Mouse (Mus musculus): ENCODE results near the gene Sult2b1.

The Sult2b1 gene

DNA sequence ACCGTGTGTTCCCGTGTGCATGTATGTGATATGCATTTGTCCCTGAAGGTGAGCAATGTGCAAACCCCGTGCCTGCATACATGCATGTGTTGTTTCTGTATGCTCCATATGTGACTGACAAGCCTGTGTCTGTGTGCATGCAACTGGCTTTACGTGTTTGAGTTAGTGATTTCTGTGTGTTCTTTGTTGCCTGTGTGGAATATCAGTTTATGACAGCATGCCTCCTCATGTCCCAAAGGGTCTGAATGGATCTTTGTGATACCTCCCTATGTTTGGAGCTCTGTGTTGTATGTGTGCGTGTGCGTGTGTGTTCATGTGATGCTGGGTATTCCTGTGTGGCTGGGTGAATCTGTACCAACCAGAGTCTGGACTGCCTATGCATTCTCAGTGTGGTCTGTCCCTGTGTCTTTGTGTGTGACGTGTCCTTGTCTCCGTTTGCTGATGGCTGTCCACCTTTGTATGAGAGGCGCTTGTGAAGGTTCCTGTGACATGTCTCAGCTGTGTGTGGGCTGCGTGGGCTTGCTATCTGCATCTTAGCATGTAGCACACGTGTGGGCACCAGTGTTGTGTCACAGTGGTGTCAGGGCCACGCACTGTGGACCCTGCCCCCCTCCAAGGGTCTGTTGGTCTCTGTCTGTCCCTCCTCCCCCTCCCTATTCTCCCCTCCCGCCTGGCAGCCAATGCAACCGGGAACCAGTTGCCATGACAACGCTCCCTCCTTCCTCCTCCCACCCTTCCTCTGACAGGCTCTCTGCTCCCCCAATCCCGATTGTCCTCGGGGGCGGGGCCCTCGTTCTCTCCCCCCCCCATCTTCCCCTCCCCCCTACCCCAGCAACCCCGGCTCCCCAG is at the start of gene Sult2b1:
Gene Sult2b1 (minus strand): TSS at position 146 of the 849 bp plus-strand sequence.
- DNase-seq (ENCODE audit: extremely low read depth, low read depth, low spot score): no peak

DNA sequence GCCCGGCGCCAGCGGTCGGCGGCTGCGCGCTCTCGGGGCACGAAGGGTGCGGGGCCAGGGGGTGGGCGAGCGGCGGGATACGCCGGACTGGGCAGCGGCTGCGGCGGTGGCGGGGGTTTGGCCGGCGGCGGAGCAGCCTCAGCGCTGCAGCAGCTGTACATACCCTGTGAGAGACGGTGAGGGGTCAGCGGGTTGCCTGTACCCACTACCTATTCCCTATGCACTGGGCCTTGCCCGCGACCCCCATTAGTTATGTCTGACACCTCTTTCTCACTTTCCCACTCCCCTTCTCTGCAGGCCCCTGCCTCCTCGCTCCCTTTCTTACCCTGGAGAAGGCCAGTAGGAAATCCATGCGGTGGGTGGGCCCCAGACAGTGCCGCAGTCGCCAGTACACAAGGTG is 49.5 kb upstream of the Sult2b1 start:
- no peak for DNase-seq (ENCODE audit: extremely low read depth, low read depth, low spot score)

- DNase-seq (ENCODE audit: extremely low read depth, low read depth, low spot score): no peak
Measured at GRCm38 (mm10) chr7:45833148-45833790, 48.8 kb upstream of the Sult2b1 start.

DNA sequence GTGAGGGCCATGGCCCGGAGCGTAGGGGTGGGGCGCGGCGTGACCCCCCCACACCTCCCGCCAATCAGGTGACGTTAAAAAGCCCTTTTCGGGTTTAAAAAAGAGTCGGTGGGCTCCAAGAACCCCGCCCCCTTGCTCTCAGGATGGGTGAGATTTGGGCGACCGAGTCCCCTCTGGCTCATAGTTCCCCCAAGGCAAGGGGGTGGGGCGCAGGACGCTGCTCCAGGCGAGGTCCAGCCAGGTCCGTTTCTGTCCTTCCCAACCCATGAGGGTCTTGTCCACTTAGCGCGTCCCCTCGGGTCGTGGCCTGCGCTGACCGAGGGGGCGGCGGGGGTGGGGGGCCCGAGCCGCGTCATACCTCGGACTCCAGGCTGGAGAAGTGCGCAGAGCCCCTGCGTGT is 48.0 kb upstream of the Sult2b1 start:
- DNase-seq (ENCODE audit: extremely low read depth, low read depth, low spot score): no peak

GRCm38 (mm10) chr7:45831128-45831525 is 46.7 kb upstream of the Sult2b1 start:
- no peak for DNase-seq (ENCODE audit: extremely low read depth, low read depth, low spot score)

DNA sequence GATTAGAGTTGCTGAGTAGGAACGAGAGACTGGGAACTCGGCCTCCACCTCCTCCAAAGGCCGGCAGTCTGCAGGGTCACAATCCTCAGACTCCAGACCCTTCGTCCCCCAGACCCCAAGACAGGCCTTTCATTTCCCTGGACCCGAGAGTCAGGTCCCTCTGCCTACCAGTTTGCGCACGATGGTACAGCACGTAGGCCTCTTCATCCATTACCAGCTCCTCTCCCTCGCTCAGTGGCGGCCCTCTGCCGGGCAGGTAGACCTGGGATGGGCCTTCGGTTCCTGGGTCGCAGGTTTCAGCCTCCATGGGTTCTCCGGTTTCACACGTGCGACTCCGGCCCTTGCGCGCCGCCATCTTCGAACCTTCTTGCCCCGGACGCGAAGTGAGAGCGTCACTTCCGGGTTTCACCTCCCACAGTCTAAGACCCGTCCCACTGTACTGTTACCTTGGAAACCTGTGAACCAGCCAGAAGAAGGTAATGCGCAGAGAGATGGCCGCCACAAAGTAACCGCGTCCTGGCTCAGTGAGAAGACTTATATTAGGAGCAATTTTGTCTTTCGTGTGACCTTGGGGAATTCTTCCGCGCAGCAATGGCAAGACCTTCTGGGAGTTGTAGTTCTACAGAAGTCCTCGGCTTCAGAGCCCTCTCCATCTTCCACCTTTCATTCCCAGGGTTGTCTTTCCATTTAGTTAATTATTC is 46.1 kb upstream of the Sult2b1 start, which contains the start of gene Grwd1:
Gene Grwd1 (minus strand): TSS at position 518 of the 701 bp plus-strand sequence.
- no peak for DNase-seq (ENCODE audit: extremely low read depth, low read depth, low spot score)

GRCm38 (mm10) chr7:45826631-45827030 is 42.2 kb upstream of the Sult2b1 start:
- no peak for DNase-seq (ENCODE audit: extremely low read depth, low read depth, low spot score)

DNA sequence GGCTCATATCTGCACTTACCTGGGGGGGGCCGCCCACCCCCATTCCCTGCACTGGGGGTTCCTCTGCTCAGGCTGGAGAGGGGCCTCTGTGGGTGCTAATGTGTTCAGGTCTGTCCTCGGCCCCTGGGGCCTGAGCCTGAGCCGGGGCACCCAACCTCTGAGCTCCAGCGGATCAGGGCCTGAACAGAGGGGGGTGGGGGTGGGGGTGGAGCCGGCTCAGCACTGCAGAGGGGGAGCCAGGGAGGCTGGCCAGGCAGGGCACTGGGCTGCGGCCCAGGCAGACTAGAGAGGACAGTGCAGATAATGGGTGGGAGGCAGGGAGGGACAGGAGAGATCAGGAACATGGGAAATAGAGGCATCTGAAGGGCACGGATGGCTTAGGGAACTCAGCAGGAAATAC is 40.1 kb upstream of the Sult2b1 start, which contains the start of gene Kcnj14:
Gene Kcnj14 (minus strand): TSS at position 185 of the 400 bp plus-strand sequence.
- no peak for DNase-seq (ENCODE audit: extremely low read depth, low read depth, low spot score)

DNA sequence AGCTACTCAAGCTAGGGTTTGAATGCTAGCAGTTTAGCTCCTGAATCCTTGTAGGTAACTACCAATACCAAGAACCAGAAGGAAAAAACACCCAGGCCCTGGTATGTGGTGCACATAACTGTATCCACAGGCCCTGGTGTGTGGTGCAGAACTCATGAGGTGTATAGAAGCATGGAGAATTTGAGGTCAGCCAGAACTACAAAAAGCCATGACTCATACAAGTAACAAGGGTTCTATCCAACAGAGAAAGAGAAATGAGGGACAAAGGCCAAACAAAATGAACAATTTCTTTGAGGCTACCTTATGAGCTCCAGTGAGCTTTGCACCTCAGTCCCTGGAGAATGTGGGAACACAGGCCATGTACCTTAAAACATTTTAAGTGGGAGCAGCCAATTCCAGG is 36.4 kb upstream of the Sult2b1 start:
- DNase-seq (ENCODE audit: extremely low read depth, low read depth, low spot score): no peak

DNA sequence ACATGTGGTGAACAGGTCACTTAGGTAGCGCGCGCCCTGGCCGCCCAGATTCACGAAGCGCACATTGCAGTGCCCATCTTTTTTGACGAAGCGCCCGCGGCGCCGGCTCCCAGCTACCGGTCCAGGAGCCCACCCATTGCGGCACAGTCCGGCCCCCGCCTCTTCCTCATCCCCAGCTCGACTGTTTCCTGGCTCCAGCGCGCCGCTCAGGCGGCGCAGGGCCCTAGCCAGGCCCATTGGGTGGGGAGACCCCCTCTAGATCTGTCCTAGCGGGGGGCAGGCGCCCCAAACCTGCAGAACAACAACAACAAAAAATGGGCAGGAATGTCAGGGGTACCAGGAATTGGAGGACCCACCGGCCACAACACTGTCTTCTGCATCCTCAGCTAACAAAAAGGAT is 35.4 kb upstream of the Sult2b1 start:
- no peak for DNase-seq (ENCODE audit: extremely low read depth, low read depth, low spot score)

DNA sequence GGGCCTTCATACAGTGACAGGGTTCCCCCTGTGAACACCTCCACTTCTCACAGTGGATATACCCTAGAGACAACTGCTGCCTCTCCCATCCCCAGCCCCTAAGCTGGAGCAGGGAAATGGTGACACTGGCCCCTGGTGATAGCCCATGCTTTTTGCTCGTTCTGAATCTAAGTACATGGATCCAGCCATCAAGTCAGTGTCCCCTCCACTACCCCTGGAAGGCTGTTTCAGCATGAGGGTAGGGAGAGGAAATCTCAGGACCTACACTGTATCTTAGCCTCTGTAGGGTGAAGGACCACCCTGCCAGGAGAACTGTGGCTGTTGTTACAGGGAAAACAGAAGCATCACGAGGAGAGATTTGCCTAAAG is 31.5 kb upstream of the Sult2b1 start:
- no peak for DNase-seq (ENCODE audit: extremely low read depth, low read depth, low spot score)

- DNase-seq (ENCODE audit: extremely low read depth, low read depth, low spot score): no peak
Measured at GRCm38 (mm10) chr7:45815323-45815983, 31.0 kb upstream of the Sult2b1 start.

GRCm38 (mm10) chr7:45814841-45815240 is 30.4 kb upstream of the Sult2b1 start:
- DNase-seq (ENCODE audit: extremely low read depth, low read depth, low spot score): no peak

DNA sequence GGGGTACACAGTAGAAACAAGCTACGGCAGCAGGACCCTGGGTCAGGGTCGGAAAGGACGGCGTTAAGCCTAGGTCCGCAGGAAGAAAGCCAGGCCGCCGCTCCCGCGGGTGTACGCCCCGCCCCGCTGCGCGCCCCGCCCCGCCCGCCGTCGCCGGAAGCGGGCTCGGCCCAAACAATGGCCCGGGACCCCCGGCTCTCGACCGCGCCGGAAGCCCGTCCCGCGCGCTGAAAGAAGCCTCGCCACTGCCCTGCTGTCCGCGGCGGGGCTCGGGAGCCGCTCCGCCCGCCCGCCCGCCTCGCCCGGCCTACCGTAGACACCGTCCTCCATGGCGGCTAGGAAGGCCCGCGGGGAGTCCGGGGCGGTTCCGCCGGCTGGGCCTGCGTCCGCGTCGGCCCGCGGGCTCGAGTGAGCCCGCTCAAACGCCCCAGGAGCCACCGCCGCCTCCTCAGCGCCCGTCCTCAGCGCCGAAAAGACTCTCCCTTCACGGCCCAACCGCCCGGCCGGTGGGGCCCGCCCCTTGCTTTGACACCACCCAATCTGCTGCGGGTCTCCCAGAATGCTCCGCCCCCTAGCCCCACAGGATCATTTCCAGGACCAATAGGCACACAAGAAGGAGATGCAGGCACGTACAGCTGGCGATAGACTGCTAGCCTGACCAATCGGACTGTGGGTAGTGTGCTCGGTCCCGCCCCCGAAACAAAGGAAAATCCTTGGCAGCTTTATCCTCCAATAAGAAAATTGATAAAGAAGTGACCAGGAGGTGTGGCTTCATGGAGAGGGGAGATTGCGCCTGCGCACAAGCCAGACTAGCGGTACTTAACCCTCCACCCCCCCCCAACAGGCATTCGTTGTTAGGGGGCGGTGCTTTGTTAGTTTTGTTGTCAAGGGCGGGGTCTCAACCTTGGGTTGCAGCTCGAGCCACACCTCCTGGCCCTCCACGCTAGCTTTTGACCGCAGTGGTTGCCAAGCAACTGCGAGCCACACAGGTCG is 29.6 kb upstream of the Sult2b1 start, which contains the start of gene Cyth2:
Gene Cyth2 (minus strand): TSS at position 795 of the 993 bp plus-strand sequence.
- peak; percentile 97 for DNase-seq (ENCODE audit: extremely low read depth, low read depth, low spot score)

- no peak for DNase-seq (ENCODE audit: extremely low read depth, low read depth, low spot score)
Measured at GRCm38 (mm10) chr7:45812921-45813320, 28.5 kb upstream of the Sult2b1 start.

DNA sequence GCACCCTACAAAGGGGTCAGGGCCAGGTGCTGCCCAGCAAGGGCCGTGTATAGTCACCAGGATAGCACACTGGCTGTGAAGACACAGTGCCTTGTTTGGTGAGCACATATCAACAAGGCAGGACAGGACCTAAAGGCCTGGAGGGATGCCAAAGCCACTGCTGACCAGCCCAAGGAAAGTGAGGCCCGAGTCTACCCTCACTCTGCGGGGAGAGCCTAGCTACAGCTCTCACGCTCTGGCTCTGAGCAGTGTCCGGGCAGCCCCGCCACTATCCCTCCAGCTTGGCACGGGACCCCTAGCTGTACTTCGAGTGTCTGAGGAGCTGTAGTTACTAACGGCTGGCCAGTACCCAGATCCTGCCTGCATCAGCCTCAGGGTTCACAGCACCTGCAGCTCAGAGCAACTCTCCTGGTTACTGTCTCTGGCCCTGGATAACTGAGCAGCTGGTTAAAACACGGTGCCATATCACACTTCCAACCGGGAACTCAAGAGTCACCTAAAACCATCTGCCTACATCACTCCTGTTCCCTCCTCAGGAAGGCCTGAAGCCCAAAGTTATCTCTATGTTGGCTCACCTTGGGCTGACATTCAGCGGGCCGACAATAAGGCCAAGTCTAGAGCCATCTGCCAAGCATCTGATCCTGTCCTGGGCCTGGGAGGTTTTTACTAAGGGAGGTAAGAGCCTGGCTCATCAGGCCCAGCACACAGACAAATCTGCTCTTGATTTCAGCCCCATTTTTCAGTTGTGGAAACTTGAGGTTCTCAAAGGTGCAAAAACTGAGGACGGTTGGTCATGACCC is 25.0 kb upstream of the Sult2b1 start:
- no peak for DNase-seq (ENCODE audit: extremely low read depth, low read depth, low spot score)

DNA sequence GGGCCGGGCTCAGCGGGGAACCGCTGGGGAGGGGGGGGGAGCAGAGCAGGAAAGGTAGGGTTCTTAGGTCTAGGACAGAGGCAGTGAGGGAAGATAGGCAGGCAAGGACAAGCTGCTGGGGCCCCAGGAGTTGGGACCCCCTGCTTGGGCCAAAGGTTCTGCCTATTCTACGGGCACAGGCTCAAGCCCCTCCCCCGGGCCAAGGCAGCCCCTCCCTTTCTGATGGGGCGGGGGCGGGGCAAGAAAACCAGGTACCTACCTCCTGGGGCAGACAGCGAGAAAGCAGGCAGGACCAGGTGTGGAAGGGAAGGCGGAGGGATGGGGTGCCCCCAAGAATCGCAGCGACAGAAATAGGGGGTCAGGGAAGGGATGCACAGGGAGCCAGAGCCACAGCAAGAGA is 24.0 kb upstream of the Sult2b1 start:
- DNase-seq (ENCODE audit: extremely low read depth, low read depth, low spot score): no peak

DNA sequence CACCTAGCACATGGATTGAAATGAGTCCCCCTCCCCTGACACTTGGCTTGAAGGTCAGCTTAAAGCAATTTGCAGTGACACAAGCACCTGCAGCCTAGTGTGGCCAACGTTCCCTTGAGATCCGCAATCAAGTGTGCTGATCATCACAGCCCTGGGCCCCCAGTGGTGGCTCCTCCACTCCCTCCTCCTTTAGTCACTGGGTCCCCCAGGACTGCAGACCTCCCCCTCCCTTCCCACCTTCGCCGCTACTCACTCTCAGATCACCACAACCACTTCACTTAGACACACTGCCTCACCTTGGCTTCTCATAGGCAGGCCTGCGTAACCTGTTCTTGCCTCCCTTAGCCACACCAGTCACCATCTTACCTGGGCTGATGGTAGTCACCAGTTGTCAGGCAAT is 21.5 kb upstream of the Sult2b1 start:
- DNase-seq (ENCODE audit: extremely low read depth, low read depth, low spot score): no peak

DNA sequence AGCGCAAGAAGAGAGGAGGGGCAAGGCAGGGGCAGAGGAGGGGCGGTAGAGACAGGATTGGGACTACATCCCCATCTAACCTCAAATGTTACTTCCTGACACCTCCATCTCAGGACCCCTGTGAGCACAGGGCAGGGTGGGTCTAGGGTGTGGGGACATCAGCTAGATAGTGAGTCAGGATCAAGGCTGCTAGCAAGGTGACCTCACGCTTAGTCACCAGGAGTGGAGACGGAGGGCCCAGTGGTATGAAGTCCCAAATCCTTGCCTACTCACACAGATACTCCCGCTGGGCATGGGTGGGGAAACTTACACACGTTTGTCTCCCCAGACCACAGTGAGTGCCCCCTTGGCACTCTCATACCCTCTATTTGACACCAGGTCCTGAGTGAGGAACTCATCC is 18.1 kb upstream of the Sult2b1 start:
- no peak for DNase-seq (ENCODE audit: extremely low read depth, low read depth, low spot score)
